Mouse (Mus musculus) retina, postnatal 7 days (tissue): ENCODE measurements around the gene Olfr791.
A peak's percentile ranks its signal among the peaks of the same experiment; 100 is the strongest.

Experiments used
- DNase-seq: peaks from one replicate; pipeline ENCODE4 v3.0.0-alpha.2; 2012; ENCODE audit warnings: low read depth, low spot score

The Olfr791 gene

GRCm38 (mm10) chr10:129521492-129521891 is at the start of gene Olfr791:
TSS of gene Olfr791 (plus strand) at chr10:129521792.
- no peak for DNase-seq

DNA sequence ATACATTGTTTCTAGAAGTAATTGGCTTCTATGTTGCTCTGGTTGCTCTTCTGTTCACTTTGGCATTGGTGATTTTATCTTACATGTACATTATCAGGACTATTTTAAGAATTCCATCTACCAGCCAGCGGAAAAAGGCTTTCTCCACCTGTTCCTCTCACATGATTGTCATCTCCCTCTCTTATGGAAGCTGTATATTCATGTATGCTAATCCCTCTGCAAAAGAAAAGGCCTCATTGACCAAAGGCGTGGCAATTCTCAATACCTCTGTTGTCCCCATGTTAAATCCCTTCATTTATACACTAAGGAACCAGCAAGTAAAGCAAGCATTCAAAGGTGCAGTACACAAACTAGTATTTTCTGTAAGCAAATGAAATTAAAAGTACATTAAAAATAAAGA is 48.3 kb upstream of the Olfr791 start:
- DNase-seq = no peak

DNA sequence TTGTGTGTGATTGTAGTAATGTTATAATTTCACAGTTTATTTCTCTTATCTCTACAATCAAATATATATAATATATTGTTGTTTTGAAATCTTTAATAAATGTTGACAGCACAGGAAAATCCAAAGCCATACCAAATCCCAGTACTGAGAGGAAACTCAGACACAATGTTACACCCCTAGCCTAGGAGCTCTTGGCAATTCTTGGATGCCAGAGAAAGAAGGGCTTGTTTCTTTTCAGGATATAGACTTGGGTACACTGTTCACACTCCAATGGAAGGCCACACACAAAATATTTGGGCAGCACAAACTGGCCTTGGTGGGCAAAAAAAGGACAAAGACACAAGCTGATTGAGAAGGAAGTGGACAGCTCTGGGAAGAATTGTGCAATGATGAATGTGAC is 47.9 kb upstream of the Olfr791 start:
- no peak for DNase-seq

GRCm38 (mm10) chr10:129484452-129484851 is 37.1 kb upstream of the Olfr791 start, which contains the start of gene Olfr789:
TSS of gene Olfr789 (plus strand) at chr10:129484752.
- no peak for DNase-seq

GRCm38 (mm10) chr10:129490101-129490500 is 31.5 kb upstream of the Olfr791 start:
- no peak for DNase-seq

- no peak for DNase-seq
Measured at GRCm38 (mm10) chr10:129498192-129498591, 23.4 kb upstream of the Olfr791 start, which contains the start of gene Olfr790. TSS of gene Olfr790 (plus strand) at chr10:129498492.

DNA sequence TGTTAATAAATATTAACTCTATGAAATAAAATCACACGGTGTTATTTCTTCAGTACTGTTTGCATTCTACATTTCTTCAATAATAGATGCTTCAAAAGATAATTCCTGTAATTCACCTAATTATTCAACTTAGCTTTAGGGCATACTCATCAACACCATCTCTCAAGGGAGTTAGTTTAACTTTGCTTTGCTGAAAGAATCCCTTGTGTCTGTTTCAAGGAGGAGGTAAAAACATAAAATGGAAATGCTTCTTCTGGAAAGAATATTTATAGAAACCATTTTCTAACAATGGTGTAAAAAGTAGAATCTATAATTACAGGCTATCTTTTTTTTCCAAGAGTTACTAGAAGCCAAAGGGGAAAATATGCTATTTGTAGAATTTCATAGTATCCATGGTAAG is 17.3 kb downstream of the Olfr791 start, which contains the start of gene Olfr792:
TSS of gene Olfr792 (plus strand) at position 301 of the 400 bp plus-strand sequence.
- no peak for DNase-seq

GRCm38 (mm10) chr10:129549354-129549753 is 27.8 kb downstream of the Olfr791 start:
- DNase-seq = no peak

DNA sequence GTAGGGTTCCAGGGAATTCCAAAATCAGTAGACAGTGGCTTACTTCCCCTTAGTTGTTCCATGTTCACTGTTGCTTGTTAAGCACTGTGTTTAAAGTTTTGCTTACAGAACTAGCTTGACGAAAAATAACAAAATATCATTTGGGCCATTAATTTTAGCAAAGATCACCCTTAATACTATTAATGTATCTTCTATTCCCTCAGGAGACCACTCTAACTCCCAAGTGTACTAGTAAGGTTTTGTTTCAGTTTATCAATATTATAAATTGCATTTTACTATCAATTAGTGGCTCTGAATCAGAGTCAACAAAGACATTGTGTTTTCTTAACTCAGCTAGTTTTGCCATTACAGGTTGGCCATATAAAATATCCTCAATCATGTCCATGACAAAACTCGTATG is 45.8 kb downstream of the Olfr791 start, which contains the start of gene Olfr794:
TSS of gene Olfr794 (plus strand) at position 301 of the 400 bp plus-strand sequence.
- no peak for DNase-seq

DNA sequence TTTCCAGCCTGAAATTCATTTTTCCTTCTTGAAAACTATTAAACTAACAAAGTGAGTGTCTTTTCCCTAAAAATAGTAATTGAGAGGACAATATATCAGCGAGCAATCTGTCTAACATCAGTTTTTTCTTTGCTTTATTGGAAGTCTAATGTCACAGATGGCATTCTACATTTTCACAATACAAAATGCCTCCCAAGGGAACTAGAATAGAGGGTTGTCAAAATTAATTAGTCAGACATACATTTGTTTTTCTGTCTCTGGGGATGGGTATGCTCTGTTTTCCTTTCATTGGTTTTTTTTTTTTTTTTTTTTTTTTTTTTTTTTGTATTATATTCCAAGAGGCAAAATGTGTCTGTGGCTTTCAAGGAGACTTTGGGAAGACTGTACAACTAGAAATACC is 55.5 kb downstream of the Olfr791 start:
- DNase-seq = peak; percentile 4
